Mouse (Mus musculus) layer of hippocampus, postnatal 10 days (tissue): Measurements from ENCODE around the gene Eif4e1b. TPM values are rescaled to one million over a fixed set of nuclear protein-coding genes. Genes with fewer than 3 reads are reported as not detected.
A peak's percentile ranks its signal among the peaks of the same experiment; 100 is the strongest.

Source experiments
- DNase-seq, 2 experiments: peaks; one replicate each; pipeline ENCODE4 v3.0.0; 2021; ENCODE audit warnings: low spot score in 2 of 2
- long read RNA-seq: library from polyadenylated mRNA; stranded (forward); transcript quantifications from one replicate; pipeline ENCODE4 v2.0.0, GENCODE M21; 2023
- total RNA-seq, 2 experiments: library from RNA; stranded (reverse); gene quantifications; 2 replicates each; pipeline ENCODE4 v1.2.3; 2021

The Eif4e1b gene
- not detected for total RNA-seq
- long read RNA-seq: 0 reads

- DNase-seq: no peak
Observed at GRCm38 (mm10) chr13:54783698-54784097, at the start of gene Eif4e1b. Gene Eif4e1b, plus strand, starts transcription at chr13:54783998.

- no peak for DNase-seq
Observed at GRCm38 (mm10) chr13:54736931-54737330, 46.9 kb upstream of the Eif4e1b start.

GRCm38 (mm10) chr13:54737488-54738212 lies 46.1 kb upstream of the Eif4e1b start:
- peak in 1 of 2 experiments; percentile 39 for DNase-seq

GRCm38 (mm10) chr13:54738213-54738601 lies 45.6 kb upstream of the Eif4e1b start:
- peak in 1 of 2 experiments; percentile 29 for DNase-seq

GRCm38 (mm10) chr13:54746110-54746509 lies 37.7 kb upstream of the Eif4e1b start:
- peak in 1 of 2 experiments; percentile 10 for DNase-seq

- peak in 1 of 2 experiments; percentile 21 for DNase-seq
Observed at GRCm38 (mm10) chr13:54746896-54747295, 36.9 kb upstream of the Eif4e1b start.

- peak in 1 of 2 experiments; percentile 10 for DNase-seq
Observed at GRCm38 (mm10) chr13:54748190-54748589, 35.6 kb upstream of the Eif4e1b start.

- DNase-seq: no peak
Observed at GRCm38 (mm10) chr13:54748721-54749060, 35.1 kb upstream of the Eif4e1b start.

GRCm38 (mm10) chr13:54749061-54749863 lies 34.5 kb upstream of the Eif4e1b start:
- peak; percentile 70 to 86 for DNase-seq

- no peak for DNase-seq
Observed at GRCm38 (mm10) chr13:54749864-54750411, 33.9 kb upstream of the Eif4e1b start, which contains the start of gene Gprin1. Gene Gprin1, minus strand, starts transcription at chr13:54749874.

GRCm38 (mm10) chr13:54750699-54751098 lies 33.1 kb upstream of the Eif4e1b start:
- no peak for DNase-seq

GRCm38 (mm10) chr13:54752656-54753055 lies 31.1 kb upstream of the Eif4e1b start:
- peak; percentile 76 to 84 for DNase-seq

- peak; percentile 5 to 10 for DNase-seq
Observed at GRCm38 (mm10) chr13:54753733-54754132, 30.1 kb upstream of the Eif4e1b start.

- DNase-seq: peak; percentile 7 to 24
Observed at GRCm38 (mm10) chr13:54754169-54755080, 29.4 kb upstream of the Eif4e1b start.

- DNase-seq: peak in 1 of 2 experiments; percentile 17
Observed at GRCm38 (mm10) chr13:54755201-54755830, 28.5 kb upstream of the Eif4e1b start.

- DNase-seq: peak in 1 of 2 experiments; percentile 5
Observed at GRCm38 (mm10) chr13:54756156-54756712, 27.6 kb upstream of the Eif4e1b start.

- peak in 1 of 2 experiments; percentile 19 for DNase-seq
Observed at GRCm38 (mm10) chr13:54757093-54757830, 26.5 kb upstream of the Eif4e1b start.

- DNase-seq: peak; percentile 93
Observed at GRCm38 (mm10) chr13:54758045-54758755, 25.6 kb upstream of the Eif4e1b start.
